Mouse (Mus musculus) splenic B cell, adult 2 months (primary cell): Measurements from ENCODE around the gene Phf11a.
"Not testable (repeated sequence)": the region's sequence is repeated elsewhere in the genome, so short reads cannot be mapped to it uniquely, and the experiment has no call there.

Experiments
- DNase-seq: peaks from one replicate; pipeline ENCODE4 v3.0.0-alpha.2; 2011; ENCODE audit warnings: low read depth, low spot score
- H3K27me3 ChIP-seq: 2 replicates; pipeline ENCODE4 v1.6.1; 2012; ENCODE audit warnings: mild to moderate bottlenecking, low read length, moderate library complexity, mixed read lengths; ENCODE audit not compliant: control insufficient read depth, poor library complexity, insufficient read depth, severe bottlenecking
- H3K36me3 ChIP-seq: 2 replicates; pipeline ENCODE4 v1.6.1; 2012; ENCODE audit warnings: mild to moderate bottlenecking, low read length, moderate library complexity, mixed read lengths; ENCODE audit not compliant: control insufficient read depth, poor library complexity, insufficient read depth, severe bottlenecking

Gene Phf11a

DNA sequence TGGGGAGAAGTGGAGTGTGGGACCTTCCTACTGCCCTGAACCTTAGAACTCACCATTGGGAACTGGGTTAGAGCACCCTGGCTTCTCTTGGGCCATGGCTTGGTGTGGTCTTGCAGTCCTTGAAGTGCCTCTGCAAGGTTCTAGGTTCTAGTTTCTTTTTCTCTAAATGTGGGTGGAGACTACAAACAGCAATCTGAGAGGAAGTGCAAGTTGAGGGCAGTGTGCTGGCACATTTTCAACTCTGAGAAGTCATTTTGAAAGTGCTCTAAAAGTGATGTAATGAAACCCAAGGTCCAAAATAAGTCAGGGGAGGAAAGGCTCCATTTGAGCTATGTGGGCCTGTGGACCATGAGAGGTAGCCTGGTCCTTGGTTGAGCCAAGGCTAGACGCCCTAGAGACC, at the start of gene Phf11a:
Gene Phf11a (minus strand): TSS at position 132 of the 400 bp plus-strand sequence.
- DNase-seq: peak; percentile 39
- H3K27me3 ChIP-seq, H3K36me3 ChIP-seq: not testable (repeated sequence)

DNA sequence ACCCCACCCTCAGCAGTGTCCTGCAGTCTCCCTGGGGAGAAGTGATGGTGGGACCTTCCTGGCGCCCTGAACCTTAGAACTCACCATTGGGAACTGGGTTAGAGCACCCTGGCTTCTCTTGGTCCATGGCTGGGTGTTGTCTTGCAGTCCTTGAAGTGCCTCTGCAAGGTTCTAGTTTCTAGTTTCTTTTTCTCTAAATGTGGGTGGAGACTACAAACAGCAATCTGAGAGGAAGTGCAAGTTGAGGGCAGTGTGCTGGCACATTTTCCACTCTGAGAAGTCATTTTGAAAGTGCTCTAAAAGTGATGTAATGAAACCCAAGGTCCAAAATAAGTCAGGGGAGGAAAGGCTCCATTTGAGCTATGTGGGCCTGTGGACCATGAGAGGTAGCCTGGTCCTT, 43.9 kb upstream of the Phf11a start, which contains the start of gene Phf11b:
Gene Phf11b (minus strand): TSS at position 163 of the 400 bp plus-strand sequence.
- DNase-seq: peak; percentile 74
- not testable (repeated sequence) for H3K27me3 ChIP-seq, H3K36me3 ChIP-seq

DNA sequence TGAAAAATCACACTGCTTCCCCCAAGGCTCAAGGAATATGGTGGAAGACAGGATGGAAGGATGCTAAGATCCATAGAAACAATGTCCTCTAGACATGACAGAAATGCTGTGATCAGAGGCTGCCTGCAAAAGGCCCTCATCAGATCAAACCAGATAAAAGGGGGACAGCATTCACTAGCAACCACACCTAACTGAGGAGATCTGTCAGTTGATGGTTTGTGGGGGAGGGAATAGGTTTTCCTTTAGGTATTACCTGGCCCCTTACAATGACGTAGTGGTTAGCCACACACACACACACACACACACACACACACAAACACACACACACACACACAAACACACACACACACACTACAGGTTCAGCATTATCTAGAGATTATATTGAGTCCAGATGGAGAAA, 42.2 kb upstream of the Phf11a start:
- Histone ChIP-seq H3K36me3 (no peaks in the 10 kb centered on the region), H3K27me3 (no peaks in the 10 kb centered on the region)
- DNase-seq: no peak

DNA sequence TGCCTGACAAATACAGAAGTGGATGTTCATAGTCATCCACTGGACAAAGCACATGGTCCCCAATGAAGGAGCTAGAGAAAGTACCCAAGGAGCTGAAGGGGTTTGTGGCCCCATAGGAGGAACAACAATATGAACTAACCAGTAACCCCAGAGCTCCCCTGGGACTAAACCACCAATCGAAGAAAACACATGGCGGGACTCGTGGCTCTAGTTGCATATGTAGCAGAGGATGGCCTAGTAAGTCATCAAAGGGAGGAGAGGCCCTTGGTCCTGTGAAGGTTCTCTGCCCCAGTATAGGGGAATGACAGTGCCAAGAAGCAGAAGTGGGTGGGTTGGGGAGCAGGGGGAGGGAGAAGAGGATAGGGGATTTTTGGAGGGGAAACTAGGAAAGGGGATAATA, 38.7 kb upstream of the Phf11a start:
- peak; percentile 27 for DNase-seq
- H3K27me3 ChIP-seq, H3K36me3 ChIP-seq: not testable (repeated sequence)

- not testable (repeated sequence) for H3K36me3 ChIP-seq, H3K27me3 ChIP-seq
- DNase-seq: peak; percentile 45
Observed at GRCm38 (mm10) chr14:59330499-59330898, 33.2 kb upstream of the Phf11a start.

GRCm38 (mm10) chr14:59319970-59320369, 22.6 kb upstream of the Phf11a start:
- not testable (repeated sequence) for H3K36me3 ChIP-seq, H3K27me3 ChIP-seq, DNase-seq

DNA sequence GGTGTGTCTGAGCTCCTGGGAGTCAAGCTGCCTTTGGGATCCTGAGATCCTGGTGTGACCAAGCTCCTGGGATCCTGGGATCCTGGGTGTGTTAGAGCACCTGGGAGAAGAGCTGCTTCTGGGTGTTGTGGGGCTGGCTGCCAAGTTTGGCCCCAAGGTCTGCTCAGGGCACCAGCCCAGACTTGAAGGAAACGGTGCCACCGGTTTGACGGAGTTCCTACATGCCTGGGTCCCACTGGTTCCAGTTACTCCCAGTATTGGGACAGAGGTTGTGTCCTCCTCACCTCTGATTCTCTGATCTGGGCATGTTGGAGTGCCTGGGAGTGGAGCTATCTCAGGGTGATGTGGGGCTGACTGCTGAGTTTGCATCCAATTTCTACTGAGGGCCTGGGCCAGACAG, 21.7 kb upstream of the Phf11a start:
- H3K27me3 ChIP-seq, DNase-seq: not testable (repeated sequence)

GRCm38 (mm10) chr14:59291769-59292168, 5.6 kb downstream of the Phf11a start:
- not testable (repeated sequence) for H3K36me3 ChIP-seq, H3K27me3 ChIP-seq, DNase-seq

More for the DNA sequence above, 21.7 kb upstream of the Phf11a start:
- H3K36me3 ChIP-seq: not testable (repeated sequence)

GRCm38 (mm10) chr14:59274961-59275360, 22.4 kb downstream of the Phf11a start:
- H3K27me3 ChIP-seq, DNase-seq, H3K36me3 ChIP-seq: not testable (repeated sequence)

GRCm38 (mm10) chr14:59260056-59260455, 37.3 kb downstream of the Phf11a start, which contains the start of gene Gm6904:
Gm6904 (minus strand) TSS chr14:59260216.
- H3K27me3 ChIP-seq: no peaks in the 10 kb centered on the region
- peak; percentile 64 for DNase-seq
- no peaks in the 10 kb centered on the region for H3K36me3 ChIP-seq

GRCm38 (mm10) chr14:59255861-59256260, 41.5 kb downstream of the Phf11a start:
- H3K27me3 ChIP-seq, DNase-seq, H3K36me3 ChIP-seq: not testable (repeated sequence)

- not testable (repeated sequence) for H3K36me3 ChIP-seq, H3K27me3 ChIP-seq
- DNase-seq: peak; percentile 21
Observed at GRCm38 (mm10) chr14:59250350-59250749, 47.0 kb downstream of the Phf11a start.

DNA sequence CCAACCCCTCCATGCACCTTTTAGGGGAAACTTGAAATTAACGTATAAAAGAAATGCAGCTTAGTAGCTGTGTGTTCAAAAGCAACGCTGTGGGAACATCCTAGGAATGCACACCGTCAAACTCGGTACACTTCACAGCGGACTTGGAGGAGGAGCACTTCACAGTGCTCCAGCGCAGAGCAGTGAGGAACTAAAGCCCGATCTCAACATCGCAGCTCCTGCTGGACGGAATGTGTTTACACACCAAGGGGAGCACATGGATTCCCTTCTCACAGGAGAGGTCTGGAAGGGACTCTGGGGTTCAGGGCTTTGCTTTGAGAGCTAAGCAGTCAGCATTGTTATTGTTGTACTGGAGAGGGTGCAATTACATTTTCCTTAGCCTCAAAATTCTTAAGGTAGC, 63.7 kb downstream of the Phf11a start:
- no peaks in the 10 kb centered on the region for H3K27me3 ChIP-seq
- no peak for DNase-seq
- H3K36me3 ChIP-seq: peaks cover 7% of the 10 kb centered on the region

GRCm38 (mm10) chr14:59232003-59232402, 65.3 kb downstream of the Phf11a start:
- H3K27me3 ChIP-seq: no peaks in the 10 kb centered on the region
- DNase-seq: peak; percentile 6
- H3K36me3 ChIP-seq: peaks cover 11% of the 10 kb centered on the region

DNA sequence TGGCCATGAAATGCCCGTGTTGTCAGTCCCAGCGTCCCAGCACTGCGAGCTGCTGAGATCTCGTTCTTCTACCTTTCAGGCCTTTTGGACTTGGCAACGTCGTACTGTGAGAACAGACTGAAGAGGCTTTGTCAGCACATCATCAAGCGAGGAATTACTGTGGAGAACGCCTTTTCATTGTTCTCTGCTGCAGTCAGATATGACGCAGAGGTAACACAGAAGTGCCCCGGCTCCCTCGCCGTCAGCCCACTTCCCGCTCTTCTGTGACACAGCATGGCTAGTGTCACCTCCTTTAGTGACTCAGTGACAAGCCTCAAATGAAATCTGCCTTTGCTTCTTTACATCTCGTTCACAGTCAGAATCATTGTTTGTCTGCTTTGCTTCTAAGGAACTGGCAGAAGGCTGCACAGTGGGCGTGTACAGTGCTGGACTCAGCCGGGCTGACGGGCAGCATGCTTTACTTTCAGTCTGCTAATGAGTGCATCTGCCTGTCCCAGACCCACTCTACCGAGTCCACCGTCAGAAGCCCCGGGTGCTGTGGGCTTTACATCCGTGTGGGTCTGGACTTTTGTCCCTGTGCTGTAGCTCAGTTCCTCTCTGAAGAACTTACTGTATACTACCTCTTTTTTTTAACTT, 66.9 kb downstream of the Phf11a start:
- no peak for DNase-seq
- peaks cover 15% of the 10 kb centered on the region for H3K36me3 ChIP-seq
- H3K27me3 ChIP-seq: no peaks in the 10 kb centered on the region

DNA sequence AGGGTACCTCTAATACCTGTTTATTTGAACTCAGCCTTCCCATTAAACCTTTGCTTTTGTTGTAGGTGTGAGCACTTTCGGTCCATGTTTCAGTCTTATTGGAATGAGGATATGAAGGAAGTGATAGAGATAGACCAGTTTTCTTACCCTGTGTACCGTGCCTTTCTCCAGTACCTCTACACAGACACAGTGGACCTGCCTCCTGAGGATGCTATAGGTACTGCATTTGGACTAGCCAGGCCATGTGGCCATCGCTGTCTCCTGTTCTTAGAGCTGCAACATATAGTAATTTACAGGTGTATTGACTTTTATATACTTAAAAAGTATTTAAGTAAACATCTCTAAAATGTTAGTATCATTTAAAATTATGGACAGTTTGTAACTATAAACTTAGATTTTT, 67.5 kb downstream of the Phf11a start:
- no peaks in the 10 kb centered on the region for H3K27me3 ChIP-seq
- DNase-seq: peak; percentile 8
- peaks cover 14% of the 10 kb centered on the region for H3K36me3 ChIP-seq
